Mouse (Mus musculus) cerebellum, adult 2 months (tissue): ENCODE measurements around the gene Rnls.

Experiments used
- CTCF ChIP-seq: fragments of 200-500 bp; IDR thresholded peaks from 2 replicates; pipeline ENCODE4 v1.5.1; 2011; ENCODE audit warnings: low read depth, mild to moderate bottlenecking, control low read depth, low read length, moderate library complexity, borderline replicate concordance; ENCODE audit not compliant: insufficient read depth
- POLR2A ChIP-seq: fragments of 200-500 bp; IDR thresholded peaks from 2 replicates; pipeline ENCODE4 v1.6.1; 2011; ENCODE audit warnings: low read length, control low read depth, borderline replicate concordance; ENCODE audit not compliant: insufficient read depth

DNA sequence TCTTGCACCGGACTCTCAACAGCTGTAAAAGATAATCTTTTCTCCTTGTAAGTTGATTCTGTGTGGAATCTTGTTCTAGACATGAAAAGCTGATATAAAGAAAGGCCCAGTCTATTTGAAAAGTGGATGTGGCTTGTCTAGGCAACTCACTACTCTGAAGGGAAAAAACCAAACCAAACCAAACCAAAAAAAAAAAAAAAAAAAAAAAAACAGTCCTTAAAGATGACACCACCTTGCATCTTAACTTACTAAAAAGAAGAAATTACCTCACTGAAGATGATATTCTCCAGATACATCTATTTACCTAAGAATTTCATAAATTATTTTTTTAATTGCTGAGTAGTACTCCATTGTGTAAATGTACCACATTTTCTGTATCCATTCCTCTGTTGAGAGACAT is 230.2 kb downstream of the Rnls start:
- TF ChIP-seq CTCF (no peak), POLR2A (no peak)
